26 mouse cellular contexts compared by ENCODE assay signal in genomic region chr2:168119123-168119522, GRCm38 (mm10). TPM values are rescaled to one million over a fixed set of nuclear protein-coding genes. Genes with fewer than 3 reads are reported as not detected.
A peak's percentile ranks its signal among the peaks of the same experiment; 100 is the strongest.
DNase-seq lines count a peak whose midpoint lies in the region; ATAC-seq and TF ChIP-seq lines count a peak whose summit lies in the region.
"Had no signal": no experiment of that assay in that cellular context is flagged by ENCODE, and none has a peak within 500 bp of the region (broad histone marks: within the 10 kb centered on the region; RNA-seq: fewer than 3 reads in every experiment).

No protein-coding gene starts in this region.

- peak; percentile 74 to 80 for DNase-seq in B cell, adult 2 months
- peak; percentile 7 to 27 for DNase-seq in spleen, adult 2 months (ENCODE audit: low read depth in 1 of 2, low spot score in 2 of 2)
- DNase-seq in gastrocnemius, postnatal 25 days = no peak
- DNase-seq in lung, postnatal 36 days = no peak
- DNase-seq in layer of hippocampus, postnatal 36 days = no peak
- DNase-seq: adrenal gland, adult 8-10 months; cerebellum, adult 11 months; cerebellum, postnatal 10 days; heart, adult 11 months; heart, postnatal 14 days; kidney, adult 9 months; kidney, postnatal 36 days; layer of hippocampus, adult 9-11 months; lung, adult 18-20 months; lung, postnatal 14 days; midbrain, embryonic 14.5 days; retina, postnatal 1 day; right cerebral cortex, postnatal 4 days had no signal

- H3K4me3 ChIP-seq in E14TG2a.4 (replicated peaks; ENCODE audit: low read length) = 0 out of 2 replicates have a peak overlapping the region, but pooled peaks have one; percentile 10
- no peak overlapping the region for H3K4me3 ChIP-seq in spleen, adult 2 months (ENCODE audit: extremely low read depth, insufficient read depth, insufficient read length)
- H3K4me3 ChIP-seq: embryonic facial prominence, embryonic 15.5 days; heart, embryonic 12.5 days; intestine, embryonic 15.5 days; limb, embryonic 10.5 days had no signal

- no peak for TF ChIP-seq CTCF in E14TG2a.4 (conservative IDR thresholded peaks at IDR 0.05; ENCODE audit: low read length)
- TF ChIP-seq CTCF in spleen, adult 2 months (IDR thresholded peaks at IDR 0.05; ENCODE audit: extremely low read depth, insufficient read depth, insufficient read length, insufficient replicate concordance) = no peak

- no peak for TF ChIP-seq POLR2A in spleen, adult 2 months (IDR thresholded peaks at IDR 0.05; ENCODE audit: low read depth, low read length)

- no peak overlapping the region for H3K27ac ChIP-seq in spleen, adult 2 months (ENCODE audit: insufficient read depth, low read length)
- H3K27ac ChIP-seq: embryonic facial prominence, embryonic 15.5 days; hindbrain, embryonic 14.5 days; intestine, embryonic 15.5 days; limb, embryonic 10.5 days had no signal

- H3K9me3 ChIP-seq in E14TG2a.4 (ENCODE audit: low read length) = peaks cover 18% of the 10 kb centered on the region
- H3K9me3 ChIP-seq: embryonic facial prominence, embryonic 15.5 days; heart, embryonic 12.5 days; intestine, embryonic 15.5 days; limb, embryonic 10.5 days had no signal

- 7% methylated on average over 12 of the region's 12 CpGs for WGBS in spleen, adult 2 months

- ATAC-seq in granulocyte monocyte progenitor cell, adult 5-6 weeks (replicated peaks; ENCODE audit: poor library complexity, severe bottlenecking) = peak; percentile 79
- ATAC-seq: CD4-positive, CD25-positive, alpha-beta regulatory T cell, adult 4 months; intestine, embryonic 15.5 days had no signal

- peaks cover 69% of the 10 kb centered on the region for H3K4me1 ChIP-seq in E14TG2a.4 (replicated peaks; ENCODE audit: low read depth, low read length)
- H3K4me1 ChIP-seq in spleen, adult 2 months (ENCODE audit: control insufficient read depth, insufficient read depth, insufficient read length) = peaks cover 9% of the 10 kb centered on the region

- H3K36me3 ChIP-seq in E14TG2a.4 (ENCODE audit: insufficient read depth, low read length) = no peaks in the 10 kb centered on the region
- H3K36me3 ChIP-seq in spleen, adult 2 months (ENCODE audit: control insufficient read depth, insufficient read depth, low read length) = no peaks in the 10 kb centered on the region
- H3K36me3 ChIP-seq: embryonic facial prominence, embryonic 15.5 days; heart, embryonic 12.5 days; intestine, embryonic 15.5 days; limb, embryonic 10.5 days had no signal

- H3K27me3 ChIP-seq in E14TG2a.4 (ENCODE audit: insufficient read depth, low read length) = 0 out of 2 replicates have a peak, but pooled peaks cover 4% of the 10 kb centered on the region
- H3K27me3 ChIP-seq in spleen, adult 2 months (ENCODE audit: control insufficient read depth, insufficient read depth, low read length) = peaks cover 5% of the 10 kb centered on the region; the same call in 1 of the 2 replicates
- H3K27me3 ChIP-seq: embryonic facial prominence, embryonic 15.5 days; intestine, embryonic 15.5 days had no signal

RNA-seq across cellular contexts. Expression of gene Pard6b, which starts 38.3 kb away (rescaled TPM):
- total RNA-seq in granulocyte monocyte progenitor cell, adult 5-6 weeks (2014; fragmentation: Nextera tagmentation) = 0.58 TPM in 1 of 2 replicates, not detected in the other
- total RNA-seq in granulocyte monocyte progenitor cell, adult 5-6 weeks (2017) = 0.04 and 0.21 TPM in 2 replicates
- polyA plus RNA-seq in spleen, adult 2 months (2012; rRNA removed) = 1.5 and 2.1 TPM in 2 replicates
- total RNA-seq in gastrocnemius, postnatal 25 days (2021) = under 1 TPM; 0.43 to 0.62 TPM
- 1 to 10 TPM; 4.1 to 4.3 TPM for total RNA-seq in layer of hippocampus, postnatal 36 days (2021)

Comparison
In these comparisons a context has a peak if more than half of its experiments do, and no peak if none do; other contexts are left out.
1. DNase-seq: peak in B cell, adult 2 months (2 of 2) and spleen, adult 2 months (2 of 2); none in gastrocnemius, postnatal 25 days (single experiment), lung, postnatal 36 days (single experiment) and layer of hippocampus, postnatal 36 days (0 of 2).